Mouse (Mus musculus) heart, adult 11 months (tissue): ENCODE measurements around the gene Smurf2.
A peak's percentile ranks its signal among the peaks of the same experiment; 100 is the strongest.

Source experiments
- DNase-seq: peaks from one replicate; pipeline ENCODE4 v3.0.0; 2022

Smurf2 gene

GRCm38 (mm10) chr11:106905707-106906106 is 14.8 kb downstream of the Smurf2 start:
- peak; percentile 68 for DNase-seq

DNA sequence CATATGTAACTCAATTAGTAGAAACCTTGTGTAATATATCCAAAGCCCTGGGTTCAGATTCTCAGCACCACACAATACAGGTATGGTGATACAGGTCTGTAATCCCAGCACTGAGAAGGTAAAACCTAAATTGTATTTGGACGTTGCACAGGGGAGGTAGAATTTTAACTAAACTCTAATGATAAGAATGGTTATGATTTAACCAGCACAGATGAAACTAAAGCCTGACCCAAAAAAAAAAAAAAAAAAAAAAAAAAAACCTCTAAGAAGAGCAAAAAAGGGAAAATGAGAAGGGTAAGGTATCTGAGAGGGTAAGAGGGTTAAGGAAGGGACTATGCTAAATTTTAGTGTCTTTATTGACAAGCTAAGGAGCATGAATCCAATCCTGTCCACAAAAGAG is 20.7 kb downstream of the Smurf2 start:
- DNase-seq = peak; percentile 6

GRCm38 (mm10) chr11:106896561-106897168 is 23.9 kb downstream of the Smurf2 start:
- peak; percentile 17 for DNase-seq

GRCm38 (mm10) chr11:106883656-106884055 is 36.9 kb downstream of the Smurf2 start:
- DNase-seq = no peak

DNA sequence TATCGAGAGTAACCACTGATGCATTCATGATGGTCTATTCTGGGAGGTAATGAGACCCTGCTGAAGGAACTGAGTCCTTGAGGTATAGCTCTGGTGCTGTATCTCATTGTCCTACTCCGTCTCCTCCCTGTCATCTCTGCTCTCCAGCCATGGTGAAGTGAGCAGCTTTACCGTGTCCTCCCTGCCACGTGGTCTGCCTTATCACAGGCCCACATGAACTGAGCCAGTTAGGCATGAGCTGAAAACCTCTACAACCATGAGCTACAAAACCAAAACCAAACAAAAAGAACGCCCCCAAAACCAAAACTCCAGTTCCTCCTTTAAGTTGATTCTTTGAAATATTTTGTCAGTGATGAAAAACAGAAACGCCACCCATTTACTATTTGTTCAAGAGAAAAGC is 47.9 kb downstream of the Smurf2 start:
- DNase-seq = no peak

GRCm38 (mm10) chr11:106851438-106851837 is 69.1 kb downstream of the Smurf2 start:
- no peak for DNase-seq

- DNase-seq = no peak
These were observed 78.5 kb downstream of the Smurf2 start for GRCm38 (mm10) chr11:106842002-106842401.

- DNase-seq = peak; percentile 53
These were observed 92.4 kb downstream of the Smurf2 start for GRCm38 (mm10) chr11:106828079-106828478.

- no peak for DNase-seq
These were observed 96.1 kb downstream of the Smurf2 start for GRCm38 (mm10) chr11:106824403-106824802.

DNA sequence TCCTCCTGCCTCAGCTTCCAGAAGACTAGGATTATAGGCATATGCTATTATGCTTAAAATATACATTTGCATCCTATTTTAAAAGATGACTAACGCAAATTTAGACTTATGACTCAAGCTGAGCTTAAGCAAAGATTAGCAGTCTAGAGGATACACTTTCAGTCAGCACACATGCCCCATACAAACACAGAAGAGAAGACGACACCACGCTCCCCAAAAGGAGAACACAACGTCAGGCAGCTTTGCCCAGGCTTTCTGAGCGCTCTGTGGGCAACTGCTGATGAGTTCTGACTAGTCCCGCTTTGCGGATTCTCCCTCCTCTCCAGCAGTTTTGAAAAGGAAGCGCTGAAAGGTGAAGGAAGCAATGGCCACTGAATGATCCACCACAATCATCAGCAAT is 96.8 kb downstream of the Smurf2 start:
- DNase-seq = no peak

DNA sequence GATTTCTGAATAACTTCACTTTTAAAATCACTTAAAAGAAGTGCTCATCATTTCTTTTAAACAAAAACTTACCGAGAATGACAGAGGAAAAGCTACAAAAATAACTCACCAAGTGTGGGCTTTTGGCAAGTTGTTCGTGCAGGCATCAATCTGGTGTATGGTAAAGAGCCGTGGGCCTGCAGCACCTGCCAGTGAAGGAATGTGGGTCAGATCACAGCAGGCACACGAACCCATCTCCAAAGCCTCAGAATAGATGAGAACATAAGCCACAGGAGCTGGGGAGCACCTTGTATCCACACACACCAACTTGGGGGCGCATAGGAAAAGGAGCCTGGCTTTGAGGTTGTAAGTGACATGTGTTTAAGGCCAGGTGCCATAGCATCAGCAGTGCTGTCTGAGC is 97.6 kb downstream of the Smurf2 start:
- DNase-seq = no peak

DNA sequence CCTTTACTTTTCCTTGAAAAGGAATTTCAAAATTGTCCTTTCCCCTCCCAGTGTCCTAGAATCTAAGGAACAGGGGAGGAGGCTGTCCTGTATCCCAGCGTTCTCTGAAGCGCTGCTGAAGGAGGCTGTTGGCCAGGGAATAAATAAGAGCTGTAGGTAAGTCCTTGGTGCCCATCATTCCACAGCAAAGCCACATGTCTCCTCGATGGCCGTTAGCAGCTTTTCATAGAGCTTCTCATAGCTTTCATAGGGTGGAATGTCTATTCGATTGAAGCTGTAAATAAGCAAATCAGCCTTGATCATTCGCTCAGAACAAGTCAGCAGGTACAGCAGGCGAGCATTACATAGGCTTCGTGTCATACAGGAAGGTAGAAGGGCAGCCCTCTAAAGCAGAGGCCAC is 98.0 kb downstream of the Smurf2 start:
- DNase-seq = no peak

DNA sequence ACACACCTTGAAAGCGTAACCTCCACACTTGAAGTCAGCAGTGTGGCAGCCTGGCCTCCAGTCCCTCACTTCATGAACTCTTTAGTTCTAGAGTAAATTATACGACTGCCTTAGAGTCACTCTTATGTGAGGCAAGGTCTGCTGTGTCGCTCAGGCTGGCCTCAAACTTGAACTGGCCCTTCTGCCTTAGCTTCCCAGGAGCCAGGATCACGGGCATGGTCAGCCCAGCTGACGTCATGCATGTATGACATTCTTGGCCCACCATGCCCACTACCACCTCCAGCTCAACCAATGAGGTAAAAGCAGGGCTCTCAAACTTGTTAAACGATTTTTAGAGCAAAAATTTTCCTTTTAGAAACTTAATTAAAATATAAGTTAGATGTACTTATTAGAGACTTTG is 99.1 kb downstream of the Smurf2 start:
- DNase-seq = no peak

DNA sequence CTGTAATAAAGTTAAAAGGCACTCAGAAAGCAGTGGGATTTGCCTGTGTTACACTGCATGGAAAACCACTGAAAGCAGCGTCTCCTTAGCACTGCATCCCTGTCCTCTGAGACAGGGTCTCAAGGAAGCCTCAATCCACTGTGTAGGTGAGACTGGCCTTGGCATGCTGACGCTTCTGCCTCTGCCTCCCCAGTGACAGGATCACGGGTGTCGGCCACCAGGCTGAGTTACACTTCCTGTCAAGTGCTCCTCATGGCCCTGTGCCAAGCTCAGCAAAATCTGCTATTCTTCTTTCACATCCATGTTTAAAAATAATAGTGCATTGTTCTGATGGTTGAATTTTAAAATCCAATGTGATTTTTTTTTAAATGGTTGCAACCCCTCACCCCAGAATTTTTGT is 99.5 kb downstream of the Smurf2 start:
- peak; percentile 98 for DNase-seq

GRCm38 (mm10) chr11:106820252-106820651 is 100.3 kb downstream of the Smurf2 start:
- peak; percentile 94 for DNase-seq

DNA sequence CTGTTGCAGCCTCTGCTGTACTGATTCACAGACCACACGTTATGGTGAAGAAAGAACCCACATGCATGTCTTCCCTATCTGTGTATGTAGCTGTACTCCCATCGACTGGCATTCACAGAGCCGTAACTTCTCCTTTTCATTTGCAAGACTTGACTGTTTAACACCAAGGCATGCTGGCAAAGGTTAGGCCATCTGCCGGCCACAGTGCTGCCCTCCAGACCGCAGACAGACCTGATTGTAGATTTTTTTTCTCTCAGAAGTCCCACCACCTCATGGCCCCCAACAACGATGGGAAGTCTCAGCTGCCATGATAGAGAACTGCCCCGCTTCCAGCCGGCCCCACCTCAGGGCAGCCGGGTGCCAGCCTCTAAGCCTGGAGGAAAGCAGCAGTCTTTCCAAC is 100.9 kb downstream of the Smurf2 start:
- no peak for DNase-seq

DNA sequence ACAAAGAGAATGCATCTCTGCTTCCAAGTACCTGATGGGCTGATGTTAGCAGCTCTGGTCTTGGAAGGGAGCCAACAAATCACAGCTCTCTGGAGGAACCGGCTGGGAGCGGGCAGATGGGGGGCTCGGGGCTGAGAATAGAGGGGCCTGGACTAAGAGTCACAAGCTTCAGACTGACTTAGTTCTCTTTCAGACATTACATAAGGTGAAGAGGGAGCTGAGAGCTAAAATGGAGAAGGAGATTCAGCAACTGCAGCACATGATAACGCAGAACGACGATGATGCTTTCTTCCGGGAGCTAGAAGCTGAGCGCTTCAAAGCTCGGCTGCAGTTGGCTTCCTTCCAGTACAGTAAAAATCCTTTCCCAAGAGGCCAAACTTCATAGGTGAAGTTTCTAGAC is 102.2 kb downstream of the Smurf2 start:
- no peak for DNase-seq

DNA sequence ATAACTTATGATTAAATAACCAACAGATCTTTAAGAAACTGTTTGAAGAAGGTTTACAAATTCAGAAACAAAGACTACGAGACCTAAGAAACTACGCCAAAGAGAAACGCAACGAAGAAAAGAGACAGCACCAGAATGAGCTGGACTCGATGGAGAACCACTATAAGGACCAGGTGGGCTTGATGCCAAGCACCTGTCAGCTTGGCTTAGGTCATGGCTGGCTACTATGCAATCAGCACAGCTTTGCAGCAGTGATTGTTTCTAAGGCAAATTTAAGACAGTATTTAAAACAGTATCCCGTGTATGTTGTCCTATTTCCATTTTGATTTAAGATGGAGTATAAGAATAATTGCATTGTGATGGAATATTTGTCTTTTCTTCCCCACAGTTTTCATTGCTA is 102.7 kb downstream of the Smurf2 start:
- DNase-seq = no peak

- DNase-seq = no peak
These were observed 103.4 kb downstream of the Smurf2 start for GRCm38 (mm10) chr11:106817156-106817555.

DNA sequence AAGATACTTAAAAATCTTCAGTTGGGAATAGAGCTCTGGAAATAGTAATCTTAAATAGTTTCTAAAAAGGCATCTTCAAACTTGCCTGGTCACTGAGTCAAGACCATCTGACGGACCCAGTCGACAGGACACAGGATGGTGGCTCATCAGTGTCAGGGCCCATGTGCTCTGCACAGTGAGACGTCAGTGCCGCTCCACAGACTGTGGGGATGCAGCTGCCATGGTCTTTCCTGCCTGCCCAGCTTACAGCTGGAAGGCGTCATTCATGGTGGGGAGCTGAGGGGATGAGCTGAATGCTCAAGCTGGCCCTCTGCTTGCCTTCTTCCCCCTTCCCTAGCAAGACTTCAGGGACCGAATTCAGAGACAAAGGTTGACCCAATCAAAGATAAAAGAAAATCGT is 104.2 kb downstream of the Smurf2 start:
- DNase-seq = no peak

DNA sequence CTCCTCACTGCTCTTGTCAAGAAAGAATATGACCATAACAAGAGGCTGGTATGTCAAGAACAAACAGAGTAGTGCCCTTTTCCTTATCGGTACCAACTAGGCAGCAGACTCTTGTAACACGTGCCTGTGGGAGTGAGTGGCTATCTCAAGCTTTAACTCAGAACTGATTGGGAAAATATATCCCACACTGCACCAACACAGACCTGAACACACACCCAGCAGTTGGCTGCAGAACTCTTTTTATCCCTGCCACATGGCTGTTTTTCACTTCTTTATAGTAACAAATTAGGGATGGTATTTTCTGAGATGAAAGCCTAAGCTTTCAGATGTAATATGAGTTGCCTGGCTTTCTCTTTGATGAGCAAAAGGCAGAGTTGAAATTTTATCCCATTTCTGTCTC is 104.8 kb downstream of the Smurf2 start:
- no peak for DNase-seq

- peak; percentile 76 for DNase-seq
These were observed 105.2 kb downstream of the Smurf2 start for GRCm38 (mm10) chr11:106815331-106815730.

DNA sequence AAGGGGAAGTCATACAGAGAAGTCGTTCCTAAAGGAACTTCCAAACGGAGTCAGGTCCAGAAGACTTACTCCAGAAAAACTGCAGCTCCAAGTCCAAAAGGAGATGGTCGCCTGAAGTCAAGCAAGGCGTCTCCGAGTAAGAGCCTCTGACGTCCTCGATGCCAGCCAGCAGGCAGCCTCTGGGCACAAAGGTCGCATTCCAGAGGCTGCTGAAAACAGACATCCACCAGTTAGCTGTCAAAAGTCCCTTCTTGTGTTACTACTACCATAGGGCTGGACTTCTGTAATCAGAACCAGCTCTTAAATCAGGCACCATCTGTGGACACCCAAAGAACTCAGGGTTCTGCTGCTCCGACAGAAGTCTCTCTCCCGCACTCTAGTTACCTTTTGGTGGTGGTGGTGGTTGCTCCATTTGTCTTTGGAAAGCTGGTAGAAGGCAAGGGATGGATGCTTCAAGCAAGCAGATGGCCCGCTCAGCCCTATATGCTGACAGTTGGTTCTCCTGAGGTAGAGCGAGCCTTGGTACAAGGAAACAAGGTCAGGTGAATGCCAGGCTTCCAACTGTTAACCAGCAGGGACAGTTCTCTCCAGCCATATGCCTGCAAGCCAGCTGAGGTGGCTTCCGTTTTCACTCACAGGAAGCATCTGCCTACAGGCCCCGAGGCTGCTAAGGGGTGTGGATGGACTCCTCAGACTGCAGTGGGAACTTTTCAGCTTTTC is 105.8 kb downstream of the Smurf2 start:
- DNase-seq = peak; percentile 88

DNA sequence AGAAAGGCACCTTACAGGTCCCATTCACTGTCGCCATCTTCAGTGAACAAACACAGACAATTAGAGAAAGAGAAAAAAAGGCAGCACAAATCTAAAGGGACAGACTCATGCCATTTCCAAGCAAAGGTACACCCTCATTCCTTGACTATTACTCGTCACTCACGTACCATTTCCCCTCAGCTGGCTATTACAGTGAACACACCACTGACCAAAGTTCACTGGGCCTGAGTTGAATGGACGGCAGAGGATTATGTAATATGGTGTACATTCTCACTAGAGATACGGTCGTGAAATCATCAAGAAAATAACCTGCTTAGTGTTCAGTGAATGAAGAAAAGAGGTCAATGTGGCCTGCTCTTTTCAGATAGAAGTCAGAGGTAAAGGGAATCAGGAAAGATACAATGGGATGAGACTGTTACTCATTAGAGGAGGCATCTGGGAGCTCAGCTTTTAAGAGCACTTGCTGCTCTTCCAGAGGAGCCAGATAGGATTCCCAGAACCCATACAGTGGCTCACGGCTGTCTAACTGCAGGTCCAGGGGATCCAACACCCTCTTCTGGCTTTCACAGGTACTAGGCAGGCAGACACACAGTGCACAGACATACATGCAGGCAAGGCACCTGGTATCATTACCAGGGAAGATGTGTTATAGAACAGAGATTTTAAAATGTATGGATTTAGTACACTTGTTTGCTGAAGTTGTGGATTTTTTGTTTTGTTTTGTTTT is 107.9 kb downstream of the Smurf2 start:
- DNase-seq = peak; percentile 62
